Mouse (Mus musculus) intestine, embryonic 14.5 days (tissue): ENCODE measurements around the gene Nacc1. TPM values are rescaled to one million over a fixed set of nuclear protein-coding genes. Genes with fewer than 3 reads are reported as not detected.

Source experiments
- ATAC-seq: fragments of 200-750 bp; cut with Nextera tagmentation; replicated peaks from 2 replicates; pipeline ENCODE4 v1.8.0; 2017; ENCODE audit warnings: low read depth, moderate number of reproducible peaks, moderate TSS enrichment, moderate library complexity; ENCODE audit not compliant: low FRiP score, low TSS enrichment
- DNase-seq: peaks from one replicate; pipeline ENCODE4 v3.0.0-alpha.2; 2018; ENCODE audit warnings: low spot score
- H3K27ac ChIP-seq: fragments of 300-500 bp; sonication (generic); 2 replicates; pipeline ENCODE4 v1.5.1; 2014; ENCODE audit warnings: low read depth, mild to moderate bottlenecking, control low read depth
- H3K27me3 ChIP-seq: fragments of 300-500 bp; sonication (generic); replicated peaks from 2 replicates; pipeline ENCODE4 v1.6.1; 2014; ENCODE audit warnings: low read length, control low read depth; ENCODE audit not compliant: control insufficient read depth, insufficient read depth
- H3K36me3 ChIP-seq: fragments of 300-500 bp; sonication (generic); 2 replicates; pipeline ENCODE4 v1.6.1; 2014; ENCODE audit warnings: low read length, control low read depth; ENCODE audit not compliant: control insufficient read depth, insufficient read depth
- H3K4me1 ChIP-seq: fragments of 300-500 bp; sonication (generic); replicated peaks from 2 replicates; pipeline ENCODE4 v1.6.1; 2014; ENCODE audit warnings: low read length, control low read depth, mixed read lengths; ENCODE audit not compliant: control insufficient read depth, insufficient read depth
- H3K4me2 ChIP-seq: fragments of 300-500 bp; sonication (generic); 2 replicates; pipeline ENCODE4 v1.6.1; 2014; ENCODE audit warnings: low read length
- H3K4me3 ChIP-seq: fragments of 300-500 bp; sonication (generic); 2 replicates; pipeline ENCODE4 v1.5.1; 2014; ENCODE audit warnings: low read depth, low read length, control low read depth, mixed read lengths
- H3K9ac ChIP-seq: fragments of 300-500 bp; sonication (generic); 2 replicates; pipeline ENCODE4 v1.6.1; 2014; ENCODE audit warnings: mild to moderate bottlenecking, low read length
- H3K9me3 ChIP-seq: fragments of 300-500 bp; sonication (generic); 2 replicates; pipeline ENCODE4 v1.6.1; 2016; ENCODE audit warnings: low read length, control low read depth; ENCODE audit not compliant: control insufficient read depth
- WGBS: fragments of 180-500 bp; shearing (Covaris S2); extraction: QIAGEN DNeasy Blood & Tissue Kit; methylation state at CpG from one replicate; pipeline ENCODE4 v1.1.7; 2014; 5-methylcytosine and 5-hydroxymethylcytosine counted together
- polyA plus RNA-seq: library from polyadenylated mRNA; unstranded; fragments of >200 nt; fragmentation: Nextera tagmentation; extraction: Ambion mirVana; gene quantifications from 2 replicates; pipeline ENCODE4 v1.2.1, GENCODE M21; 2014

Gene Nacc1
- polyA plus RNA-seq, 1 experiment from 2014 or later, result 25.0 TPM

DNA sequence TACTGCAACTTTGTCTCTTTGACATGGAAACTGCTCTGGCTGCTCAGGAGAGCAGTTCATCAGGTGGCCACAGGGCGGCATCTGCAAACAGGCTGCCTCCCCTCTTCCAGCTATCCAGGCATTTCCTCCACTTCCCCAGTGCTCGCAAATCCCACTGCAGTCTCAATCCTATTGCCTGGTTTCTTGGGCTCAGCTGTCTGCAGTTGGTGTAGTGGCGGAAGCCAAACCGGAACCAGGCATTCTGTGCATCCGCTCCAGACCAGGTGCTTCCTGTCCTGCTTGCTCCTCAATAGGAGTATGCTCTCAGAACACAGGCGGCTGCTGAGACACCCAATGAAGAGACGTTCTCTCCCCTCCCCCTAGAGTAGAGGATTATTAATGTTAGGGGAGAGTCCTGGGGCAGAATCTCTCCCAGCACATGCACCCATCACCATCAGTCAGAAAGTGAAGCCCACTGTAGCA lies 12.2 kb upstream of the Nacc1 start:
- no peak overlapping the region for H3K4me2 ChIP-seq
- no peak overlapping the region for H3K27ac ChIP-seq

GRCm38 (mm10) chr8:84698929-84699401 lies 11.3 kb upstream of the Nacc1 start:
- H3K27ac ChIP-seq, result no peak overlapping the region
- H3K36me3 ChIP-seq, result peaks cover 50% of the 10 kb centered on the region

More for the DNA sequence above, 12.2 kb upstream of the Nacc1 start:
- ATAC-seq (no peak), DNase-seq (peak; percentile 73)
- peaks cover 4% of the 10 kb centered on the region for H3K4me1 ChIP-seq
- H3K4me3 ChIP-seq, result no peak overlapping the region
- no peaks in the 10 kb centered on the region for H3K9me3 ChIP-seq
- WGBS, result 59% methylated on average over 7 of the region's 7 CpGs
- no peak overlapping the region for H3K9ac ChIP-seq
- peaks cover 39% of the 10 kb centered on the region for H3K27me3 ChIP-seq
- peaks cover 44% of the 10 kb centered on the region for H3K36me3 ChIP-seq

DNA sequence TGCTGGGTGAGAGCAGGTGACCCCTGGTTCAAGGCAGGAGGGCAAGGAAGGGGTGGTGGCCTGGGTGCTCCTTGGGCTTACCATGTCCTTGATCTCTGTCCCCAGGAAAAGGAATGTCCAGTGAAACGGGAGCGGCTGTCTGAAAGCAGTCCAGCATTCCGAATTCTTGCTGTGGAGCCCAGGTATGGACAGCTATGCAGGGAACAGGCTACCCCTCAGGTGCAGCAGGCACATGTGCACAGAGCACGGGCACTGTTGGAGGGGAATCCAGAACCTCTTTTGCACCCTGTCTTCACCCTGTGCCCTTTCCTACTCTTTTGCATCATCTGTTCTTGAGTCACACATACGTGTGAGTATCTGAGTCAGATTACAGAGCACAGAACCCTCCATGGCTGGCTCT lies 10.6 kb upstream of the Nacc1 start:
- ATAC-seq (no peak), DNase-seq (no peak)
- Histone ChIP-seq H3K4me2 (no peak overlapping the region), H3K9me3 (no peaks in the 10 kb centered on the region), H3K9ac (no peak overlapping the region), H3K27ac (no peak overlapping the region), H3K4me3 (no peak overlapping the region), H3K36me3 (peaks cover 57% of the 10 kb centered on the region), H3K4me1 (no peaks in the 10 kb centered on the region; the same call in 1 of the 2 replicates), H3K27me3 (peaks cover 23% of the 10 kb centered on the region)
- 88% methylated on average over 5 of the region's 5 CpGs for WGBS

More at GRCm38 (mm10) chr8:84698929-84699401, 11.3 kb upstream of the Nacc1 start:
- H3K9ac ChIP-seq, result no peak overlapping the region
- no peaks in the 10 kb centered on the region for H3K9me3 ChIP-seq
- WGBS, result 88% methylated on average over 9 of the region's 9 CpGs
- peaks cover 1% of the 10 kb centered on the region for H3K4me1 ChIP-seq
- H3K27me3 ChIP-seq, result peaks cover 29% of the 10 kb centered on the region
- H3K4me3 ChIP-seq, result no peak overlapping the region
- no peak overlapping the region for H3K4me2 ChIP-seq
- ATAC-seq, result no peak
- DNase-seq, result no peak

GRCm38 (mm10) chr8:84697166-84698130 lies 9.8 kb upstream of the Nacc1 start:
- no peak overlapping the region for H3K27ac ChIP-seq
- H3K4me1 ChIP-seq, result no peaks in the 10 kb centered on the region; the same call in 1 of the 2 replicates
- WGBS, result 89% methylated on average over 14 of the region's 14 CpGs
- H3K9me3 ChIP-seq, result no peaks in the 10 kb centered on the region
- H3K36me3 ChIP-seq, result peaks cover 64% of the 10 kb centered on the region
- peaks cover 14% of the 10 kb centered on the region for H3K27me3 ChIP-seq
- H3K4me2 ChIP-seq, result no peak overlapping the region
- ATAC-seq (no peak), DNase-seq (no peak)
- no peak overlapping the region for H3K4me3 ChIP-seq
- H3K9ac ChIP-seq, result no peak overlapping the region

DNA sequence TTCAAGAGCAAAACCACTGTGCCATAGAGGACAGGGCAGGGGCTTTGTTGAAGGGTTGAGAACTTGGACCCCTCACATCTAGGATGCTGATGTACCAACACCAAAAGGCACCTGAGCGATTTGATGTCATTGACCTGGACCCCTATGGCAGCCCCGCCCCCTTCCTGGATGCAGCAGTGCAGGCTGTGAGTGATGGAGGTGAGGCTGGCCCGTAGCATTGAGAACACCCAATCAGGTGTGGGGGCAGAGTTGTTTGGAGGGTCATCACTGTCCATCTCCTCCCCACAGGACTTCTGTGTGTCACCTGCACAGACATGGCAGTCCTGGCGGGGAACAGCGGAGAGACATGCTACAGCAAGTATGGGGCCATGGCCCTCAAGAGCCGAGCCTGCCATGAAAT lies 7.5 kb upstream of the Nacc1 start:
- no peak overlapping the region for H3K4me3 ChIP-seq
- WGBS, result 89% methylated on average over 6 of the region's 6 CpGs
- H3K36me3 ChIP-seq, result peaks cover 84% of the 10 kb centered on the region
- no peak overlapping the region for H3K9ac ChIP-seq
- H3K4me2 ChIP-seq, result no peak overlapping the region
- H3K4me1 ChIP-seq, result 0 out of 2 replicates have a peak, but pooled peaks cover under 1% of the 10 kb centered on the region
- H3K27me3 ChIP-seq, result no peaks in the 10 kb centered on the region
- no peak overlapping the region for H3K27ac ChIP-seq
- H3K9me3 ChIP-seq, result no peaks in the 10 kb centered on the region
- ATAC-seq, result no peak
- no peak for DNase-seq

GRCm38 (mm10) chr8:84693332-84693731 lies 5.7 kb upstream of the Nacc1 start:
- H3K9me3 ChIP-seq, result no peaks in the 10 kb centered on the region
- 62% methylated on average over 4 of the region's 4 CpGs for WGBS
- no peaks in the 10 kb centered on the region for H3K27me3 ChIP-seq
- H3K4me1 ChIP-seq, result peaks cover 12% of the 10 kb centered on the region
- ATAC-seq, result no peak
- H3K36me3 ChIP-seq, result peaks cover 72% of the 10 kb centered on the region
- no peak for DNase-seq
- no peak overlapping the region for H3K4me2 ChIP-seq
- H3K4me3 ChIP-seq, result no peak overlapping the region
- H3K27ac ChIP-seq, result no peak overlapping the region
- no peak overlapping the region for H3K9ac ChIP-seq

- Histone ChIP-seq H3K9me3 (no peaks in the 10 kb centered on the region), H3K9ac (peak overlapping the region; percentile 58), H3K27me3 (no peaks in the 10 kb centered on the region), H3K4me1 (peaks cover 30% of the 10 kb centered on the region), H3K27ac (peak overlapping the region; percentile 48; the same call in 1 of the 2 replicates), H3K36me3 (peaks cover 37% of the 10 kb centered on the region), H3K4me2 (peak overlapping the region; percentile 88), H3K4me3 (peak overlapping the region; percentile 57)
- DNase-seq (peak; percentile 92), ATAC-seq (peak; percentile 87)
- WGBS, result under 1% methylated on average over 47 of the region's 47 CpGs
Observed at GRCm38 (mm10) chr8:84689091-84689915, 1.6 kb upstream of the Nacc1 start.

DNA sequence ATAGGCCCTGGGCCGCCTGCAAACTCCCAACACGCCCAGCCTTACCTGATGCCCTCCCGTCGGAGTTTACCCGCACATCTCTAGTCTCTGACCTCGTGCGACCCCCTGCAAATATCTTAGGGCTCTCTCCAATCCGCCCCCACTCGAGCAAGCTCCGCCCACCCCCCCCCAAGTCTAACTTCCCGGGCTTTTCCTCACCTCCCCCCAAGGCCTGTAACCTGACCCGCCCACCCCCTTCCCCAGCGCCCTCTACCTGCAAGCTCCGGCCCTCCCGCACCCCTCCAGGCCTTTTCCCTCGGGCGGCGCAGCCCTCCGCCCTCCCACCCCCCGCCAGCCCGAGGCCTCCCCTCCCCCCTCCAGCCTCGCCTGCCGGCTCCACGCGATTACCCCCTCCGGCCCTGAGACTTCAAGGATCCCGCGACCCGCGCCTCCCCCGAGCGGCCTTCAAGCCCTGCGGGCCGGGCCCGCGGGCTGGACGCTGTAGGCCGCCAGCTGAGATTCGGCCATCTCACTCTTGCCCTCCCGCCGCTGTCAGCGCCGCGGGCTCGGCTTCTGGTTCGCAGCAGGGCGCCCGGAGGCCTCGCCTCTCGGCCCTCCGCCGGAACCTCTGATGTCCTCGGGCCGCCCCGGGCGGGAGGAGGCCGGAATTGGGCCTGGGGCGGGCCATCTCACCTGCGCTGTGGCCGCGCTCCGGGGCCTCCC lies 508 bp downstream of the Nacc1 start:
- DNase-seq, result peak; percentile 75
- ATAC-seq, result peak; percentile 53
- no peaks in the 10 kb centered on the region for H3K9me3 ChIP-seq
- peaks cover 30% of the 10 kb centered on the region for H3K4me1 ChIP-seq
- under 1% methylated on average over 45 of the region's 62 CpGs for WGBS
- H3K36me3 ChIP-seq, result peaks cover 31% of the 10 kb centered on the region
- peak overlapping the region; percentile 88 for H3K4me2 ChIP-seq
- peak overlapping the region; percentile 92 for H3K27ac ChIP-seq
- H3K27me3 ChIP-seq, result no peaks in the 10 kb centered on the region
- peak overlapping the region; percentile 97 for H3K9ac ChIP-seq
- peak overlapping the region; percentile 98 for H3K4me3 ChIP-seq
